Mouse (Mus musculus) embryonic stem cell, embryonic (primary cell): ENCODE data around the gene Fnbp1.

Experiments
- CTCF ChIA-PET, 4 experiments: fragments of 300-600 bp in 2 of 4; fragments of 350-600 bp in 2 of 4; sonication (Branson Sonifier 250); formaldehyde crosslinking; loops; one replicate each; lab custom pipeline; 2022; ENCODE audit warnings: inconsistent platforms in 2 of 4; lab: Charles Lee
- POLR2A ChIA-PET, 4 experiments: fragments of 300-600 bp in 2 of 4; fragments of 350-600 bp in 2 of 4; sonication (Branson Sonifier 250); formaldehyde crosslinking; loops; one replicate each; lab custom pipeline; 2022; ENCODE audit warnings: antibody characterized with exemption in 4 of 4, inconsistent platforms in 1 of 4; lab: Charles Lee

The Fnbp1 gene

DNA sequence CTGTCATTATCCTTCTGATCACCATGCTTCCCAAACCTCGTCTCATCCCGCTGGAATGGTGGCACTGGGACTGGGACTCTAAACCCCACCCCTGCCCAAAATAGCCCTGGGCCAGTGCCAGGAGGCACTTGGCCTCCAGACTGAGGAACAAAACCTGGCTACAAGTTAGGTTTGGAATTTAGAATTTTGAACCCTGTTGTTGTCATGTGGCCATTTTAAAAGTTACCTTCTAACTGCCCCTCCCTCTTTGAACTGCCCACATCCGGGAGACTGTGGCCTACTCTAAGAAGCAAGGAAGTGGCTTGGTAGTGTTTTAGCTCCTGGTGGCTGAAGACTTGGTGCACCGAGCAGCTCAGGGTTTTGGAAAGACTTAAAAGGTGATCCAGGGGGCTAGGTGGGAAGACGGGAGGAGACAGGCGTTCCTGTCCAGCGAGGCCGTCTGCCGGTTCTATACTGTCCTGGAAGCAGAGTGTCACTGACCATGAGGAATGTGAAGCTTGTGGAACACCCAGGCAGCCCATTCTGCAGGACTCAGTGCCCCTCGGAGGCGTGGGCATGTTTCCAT is 146.3 kb downstream of the Fnbp1 start:
- POLR2A ChIA-PET = interaction anchor here in 2 of 4 experiments (0.6 to 1.6 kb wide), 7 partner anchors 10 to 585 kb away, joined by 3 to 6 read pairs (median 3); no protein-coding TSS in a partner anchor
- CTCF ChIA-PET = interaction anchor here in 1 of 4 experiments (1.6 kb wide), 1 partner anchor 24 kb away, joined by 4 read pairs; no protein-coding TSS in a partner anchor

DNA sequence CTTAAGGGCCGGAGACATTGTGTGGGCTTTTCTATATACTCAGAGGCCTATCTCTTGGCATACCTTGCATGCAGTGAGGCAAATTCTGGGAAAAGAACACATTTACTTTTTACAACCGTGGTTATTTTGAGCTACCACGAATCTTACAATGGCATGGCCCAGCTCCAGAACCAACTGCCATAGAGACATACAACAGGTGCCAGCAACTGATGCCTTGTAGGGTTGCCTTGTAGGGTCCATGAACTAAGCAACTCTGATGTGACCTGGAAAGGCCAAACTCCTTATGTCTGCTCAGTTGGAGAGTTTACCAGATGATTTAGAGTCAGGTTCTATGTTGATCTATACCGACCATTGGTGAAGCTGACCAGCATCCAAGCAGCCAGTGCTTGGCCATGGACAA is 147.0 kb downstream of the Fnbp1 start:
- ChIA-PET CTCF (no interaction called here), POLR2A (interaction anchor here in 2 of 4 experiments (0.9 to 1.6 kb wide), 5 partner anchors 9 to 128 kb away, joined by 3 to 6 read pairs (median 3); no protein-coding TSS in a partner anchor)

DNA sequence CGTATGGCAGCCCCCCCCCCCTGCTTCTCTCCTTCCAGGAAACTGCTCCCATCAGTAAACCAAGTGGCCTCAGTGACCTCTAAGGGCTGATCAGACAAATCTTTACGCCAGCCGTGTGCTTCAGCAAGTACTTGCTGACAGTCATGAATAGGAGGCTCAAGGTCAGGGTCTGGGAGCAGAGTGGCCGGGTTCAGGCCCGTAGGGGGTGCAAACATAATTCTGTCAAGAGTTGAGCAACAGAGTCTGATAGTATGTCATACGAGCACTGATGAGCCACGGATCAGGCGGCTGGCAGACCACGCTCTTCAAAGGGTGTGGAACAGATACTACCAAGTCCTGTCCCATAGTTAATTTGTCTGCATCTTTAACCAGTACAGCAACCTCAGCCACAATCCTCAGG is 151.6 kb downstream of the Fnbp1 start:
- ChIA-PET CTCF (interaction anchor here in 1 of 4 experiments (1.6 kb wide), 1 partner anchor 31 kb away, joined by 3 read pairs; no protein-coding TSS in a partner anchor), POLR2A (interaction anchor here in 2 of 4 experiments (0.6 to 1.3 kb wide), 3 partner anchors 24 to 158 kb away, joined by 3 to 4 read pairs (median 3); no protein-coding TSS in a partner anchor)

GRCm38 (mm10) chr2:30985111-30986020 is 156.4 kb downstream of the Fnbp1 start:
- CTCF ChIA-PET = interaction anchor here in 2 of 4 experiments (0.7 to 1.3 kb wide), 3 partner anchors 33 to 306 kb away, joined by 3 read pairs; partner anchors contain the start of gene Tor1b (in 1 of the 2)
- POLR2A ChIA-PET = interaction anchor here (0.6 to 2.3 kb wide), 52 partner anchors 9 to 1297 kb away, joined by 3 to 11 read pairs (median 4); partner anchors contain the start of genes Tor1b (in 3 of the 4), Fnbp1 (in 2 of the 4), Ntmt1 (in 2 of the 4) and Tor1a (in 2 of the 4)

DNA sequence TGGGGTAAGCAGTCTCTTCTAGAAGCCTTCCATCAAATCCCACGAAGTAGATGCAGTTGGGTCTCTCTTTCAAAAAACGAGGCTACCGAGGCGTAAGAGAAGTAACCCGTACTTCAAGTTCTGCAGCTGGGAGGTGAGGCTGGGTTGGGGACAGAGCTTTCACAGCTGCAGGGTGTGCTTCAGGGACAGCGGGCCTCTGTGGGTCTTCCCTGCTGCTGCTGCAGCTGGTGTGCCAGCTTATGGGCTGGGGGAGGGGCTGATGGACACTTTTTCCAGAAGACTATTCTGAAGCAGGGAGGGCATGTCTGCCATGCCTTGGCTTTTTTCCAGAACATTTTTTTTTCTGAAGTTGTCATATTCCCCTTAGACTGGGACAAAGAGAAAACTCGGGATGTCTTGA is 158.8 kb downstream of the Fnbp1 start:
- CTCF ChIA-PET = interaction anchor here in 1 of 4 experiments (1.1 to 1.5 kb wide), 2 partner anchors 16 to 54 kb away, joined by 4 to 5 read pairs; partner anchors contain the start of genes Ptges and Tor1a

DNA sequence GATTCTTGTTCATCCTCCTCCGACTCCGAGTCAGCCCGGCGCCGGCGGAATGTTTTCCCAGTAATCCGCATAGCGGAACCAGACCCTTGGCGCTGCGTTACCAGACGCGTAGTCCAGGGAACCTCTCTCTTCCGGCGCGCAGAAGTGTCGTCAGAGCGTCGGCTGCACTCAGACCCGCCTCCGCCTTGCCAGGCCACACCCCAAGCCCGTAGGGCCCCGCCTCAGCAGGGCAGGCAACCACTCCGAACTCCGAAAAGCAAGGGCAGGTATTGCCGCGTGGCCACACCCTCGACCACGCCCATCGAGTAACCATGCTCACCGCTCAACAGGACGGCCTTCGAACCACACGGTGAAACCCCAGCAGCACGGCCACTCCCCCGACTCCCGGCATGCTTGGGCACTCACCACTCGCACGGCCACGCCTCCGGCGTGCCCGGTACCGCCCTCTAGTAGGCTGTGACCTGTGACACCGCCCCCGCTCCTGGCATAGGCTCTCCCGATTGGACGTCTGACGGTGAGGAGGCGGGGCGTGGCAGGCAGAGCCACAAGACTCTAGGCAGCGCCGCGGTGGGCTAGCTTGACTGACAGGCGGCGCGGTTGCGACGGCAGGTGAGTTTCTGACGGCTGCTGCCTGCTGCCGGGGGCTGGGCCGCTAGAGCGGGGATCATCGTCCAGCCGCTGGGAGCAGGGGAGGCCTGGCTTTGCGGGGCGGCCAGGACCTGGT is 159.9 kb downstream of the Fnbp1 start, which contains the start of the genes BC005624 and Usp20:
Gene BC005624, minus strand, starts transcription at position 412 of the 724 bp plus-strand sequence.
Gene Usp20, plus strand, starts transcription at position 490 of the 724 bp plus-strand sequence.
- CTCF ChIA-PET = interaction anchor here in 2 of 4 experiments (0.6 to 1.5 kb wide), 5 partner anchors 15 to 317 kb away, joined by 3 to 5 read pairs (median 3); partner anchors contain the start of genes Gpr107 (in 1 of the 2), Ptges (in 1 of the 2) and Tor1a (in 1 of the 2)

More for the DNA sequence above, 158.8 kb downstream of the Fnbp1 start:
- POLR2A ChIA-PET = interaction anchor here in 3 of 4 experiments (0.5 to 1.8 kb wide), 18 partner anchors 12 to 560 kb away, joined by 3 to 11 read pairs (median 4); partner anchors contain the start of genes Fnbp1 (in 2 of the 3) and Tor1b (in 1 of the 3)

More for the DNA sequence above, 159.9 kb downstream of the Fnbp1 start, which contains the start of the genes BC005624 and Usp20:
- POLR2A ChIA-PET = interaction anchor here in 3 of 4 experiments (0.7 to 1.8 kb wide), 20 partner anchors 14 to 318 kb away, joined by 3 to 11 read pairs (median 4); partner anchors contain the start of genes Fnbp1 (in 2 of the 3), Tor1b (in 2 of the 3), Ntmt1 (in 1 of the 3) and Tor1a (in 1 of the 3)
